ENCODE assay signal across 8 mouse cellular contexts in genomic region chr5:100673745-100674486, GRCm38 (mm10). TPM values are rescaled to one million over a fixed set of nuclear protein-coding genes. Genes with fewer than 3 reads are reported as not detected.
DNase-seq lines count a peak whose midpoint lies in the region; ATAC-seq and TF ChIP-seq lines count a peak whose summit lies in the region.

No protein-coding gene starts in this region.

- peak overlapping the region; percentile 72 for H3K4me2 ChIP-seq in lung, postnatal 0 days (replicated peaks; ENCODE audit: low read depth, low read length)

- no peaks in the 10 kb centered on the region for H3K27me3 ChIP-seq in lung, postnatal 0 days (replicated peaks; ENCODE audit: insufficient read depth, low read length)

- TF ChIP-seq CTCF in lung, postnatal 0 days (IDR thresholded peaks at IDR 0.05): 0 out of 2 replicates have a peak, but pooled peaks have one; percentile 1

- peak; percentile 90 for DNase-seq in MN1 (ENCODE audit: low spot score)
- DNase-seq in cerebellum, adult 8-10 months: peak; percentile 89
- peak; percentile 82 for DNase-seq in forelimb bud, embryonic 11.5 days (ENCODE audit: low read depth, low spot score)
- DNase-seq in layer of hippocampus, adult 9-11 months: peak; percentile 82
- DNase-seq in lung, postnatal 0 days (ENCODE audit: low spot score): peak; percentile 92
- peak; percentile 76 for DNase-seq in ovary, postnatal 10 days (ENCODE audit: low spot score)
- DNase-seq in thymus, postnatal 0 days (ENCODE audit: low spot score): peak; percentile 79

- peak overlapping the region; percentile 68; the same call in 1 of the 2 replicates for H3K27ac ChIP-seq in lung, postnatal 0 days (ENCODE audit: low read length)

- WGBS in lung, postnatal 0 days: under 1% methylated on average over 68 of the region's 71 CpGs

- peak overlapping the region; percentile 78 for H3K4me3 ChIP-seq in lung, postnatal 0 days (ENCODE audit: low read depth, low read length)

- ATAC-seq in hematopoietic stem cell, adult 5-6 weeks (replicated peaks in 1 of 2; ENCODE audit: insufficient read depth in 1 of 2, low FRiP score in 2 of 2, low TSS enrichment in 1 of 2, low read depth in 1 of 2, poor library complexity in 2 of 2, severe bottlenecking in 2 of 2): peak; percentile 69 to 71
- peak; percentile 97 for ATAC-seq in lung, postnatal 0 days

- H3K9me3 ChIP-seq in lung, postnatal 0 days (ENCODE audit: low read length): no peaks in the 10 kb centered on the region

- H3K36me3 ChIP-seq in lung, postnatal 0 days (ENCODE audit: insufficient read depth, low read length): no peaks in the 10 kb centered on the region

- H3K9ac ChIP-seq in lung, postnatal 0 days (replicated peaks; ENCODE audit: low read depth): peak overlapping the region; percentile 70

- 0 out of 2 replicates have a peak, but pooled peaks cover 5% of the 10 kb centered on the region for H3K4me1 ChIP-seq in lung, postnatal 0 days (ENCODE audit: insufficient read depth, low read depth, low read length)

- TF ChIP-seq EP300 in lung, postnatal 0 days (IDR thresholded peaks at IDR 0.05): no peak

RNA-seq across cellular contexts. Expression of gene Coq2, which starts 1.0 kb away (rescaled TPM):
- total RNA-seq in hematopoietic stem cell, adult 5-6 weeks (2017): 46.2 and 51.4 TPM in 2 replicates
- 34.3 and 35.5 TPM in 2 replicates for polyA plus RNA-seq in lung, postnatal 0 days (2015; fragmentation: Nextera tagmentation; extraction: Ambion mirVana)
- 44.6 and 47.0 TPM in 2 replicates for polyA plus RNA-seq in thymus, postnatal 0 days (2015; fragmentation: Nextera tagmentation; extraction: Ambion mirVana)

RNA-seq across cellular contexts. Expression of gene Hpse, which starts 45.6 kb away (rescaled TPM):
- total RNA-seq in hematopoietic stem cell, adult 5-6 weeks (2017): 7.1 and 7.9 TPM in 2 replicates
- polyA plus RNA-seq in lung, postnatal 0 days (2015; fragmentation: Nextera tagmentation; extraction: Ambion mirVana): 3.0 and 3.6 TPM in 2 replicates
- 1.6 and 1.7 TPM in 2 replicates for polyA plus RNA-seq in thymus, postnatal 0 days (2015; fragmentation: Nextera tagmentation; extraction: Ambion mirVana)

Comparison
In these comparisons a context has a peak if more than half of its experiments do, and no peak if none do; other contexts are left out.
1. Peak in every context shown above with its lines: DNase-seq, ATAC-seq, H3K4me3 ChIP-seq and H3K27ac ChIP-seq.